Mouse (Mus musculus) cortical plate, adult 2 months (tissue): ENCODE measurements around the gene Zfp575. TPM values are rescaled to one million over a fixed set of nuclear protein-coding genes. Genes with fewer than 3 reads are reported as not detected.
"Not testable (repeated sequence)": the region's sequence is repeated elsewhere in the genome, so short reads cannot be mapped to it uniquely, and the experiment has no call there.

Experiments used
- H3K27ac ChIP-seq: fragments of 200-500 bp; 2 replicates; pipeline ENCODE4 v1.5.1; 2012; ENCODE audit warnings: low read length, control low read depth, inconsistent platforms; ENCODE audit not compliant: insufficient read depth
- H3K4me1 ChIP-seq: fragments of 200-500 bp; 2 replicates; pipeline ENCODE4 v1.6.1; 2011; ENCODE audit warnings: low read length; ENCODE audit not compliant: control insufficient read depth, insufficient read depth
- H3K4me3 ChIP-seq: fragments of 200-500 bp; 2 replicates; pipeline ENCODE4 v1.5.1; 2011; ENCODE audit warnings: mild to moderate bottlenecking, low read length, control low read depth; ENCODE audit not compliant: insufficient read depth
- CTCF ChIP-seq: fragments of 200-500 bp; IDR thresholded peaks from 2 replicates; pipeline ENCODE4 v1.5.1; 2011; ENCODE audit warnings: mild to moderate bottlenecking, control low read depth, low read length; ENCODE audit not compliant: insufficient read depth; ENCODE audit errors: extremely low read depth
- POLR2A ChIP-seq: fragments of 200-500 bp; IDR thresholded peaks from 2 replicates; pipeline ENCODE4 v1.6.1; 2011; ENCODE audit warnings: mild to moderate bottlenecking, low read length, control low read depth; ENCODE audit not compliant: insufficient read depth; ENCODE audit errors: extremely low read depth
- polyA plus RNA-seq: library from polyadenylated mRNA; depleted of rRNA; stranded (reverse); fragments of >200 nt; gene quantifications from 2 replicates; pipeline ENCODE4 v1.2.3, GENCODE M21; 2012; rRNA removed

Zfp575 gene
- polyA plus RNA-seq: 7.3 and 7.4 TPM in 2 replicates

GRCm38 (mm10) chr7:24587330-24588105 lies at the start of gene Zfp575, which contains the start of gene Ethe1:
TSS of gene Zfp575 (minus strand) at chr7:24587641.
TSS of gene Ethe1 (plus strand) at chr7:24587543.
- H3K27ac ChIP-seq: 0 out of 2 replicates have a peak within 1 kb of the TSS, but pooled peaks have one; percentile 34

GRCm38 (mm10) chr7:24637046-24637445 lies 49.6 kb upstream of the Zfp575 start:
- Histone ChIP-seq H3K4me3 (no peak overlapping the region), H3K27ac (no peak overlapping the region)
- TF ChIP-seq POLR2A (no peak), CTCF (no peak)

More at GRCm38 (mm10) chr7:24587330-24588105, at the start of gene Zfp575, which contains the start of gene Ethe1:
- H3K4me1 ChIP-seq: peaks cover 5% of the 10 kb centered on the region
- TF ChIP-seq POLR2A (peak; percentile 96), CTCF (no peak)
- peak within 1 kb of the TSS; percentile 58 for H3K4me3 ChIP-seq

GRCm38 (mm10) chr7:24636264-24636663 lies 48.8 kb upstream of the Zfp575 start, which contains the start of gene Lypd3:
TSS of gene Lypd3 (plus strand) at chr7:24636550.
- no peak within 1 kb of the TSS for H3K27ac ChIP-seq
- no peak for TF ChIP-seq CTCF
- no peak for TF ChIP-seq POLR2A
- no peaks in the 10 kb centered on the region for H3K4me1 ChIP-seq
- no peak within 1 kb of the TSS for H3K4me3 ChIP-seq

More at GRCm38 (mm10) chr7:24637046-24637445, 49.6 kb upstream of the Zfp575 start:
- no peaks in the 10 kb centered on the region for H3K4me1 ChIP-seq

- no peaks in the 10 kb centered on the region for H3K4me1 ChIP-seq
- no peak overlapping the region for H3K4me3 ChIP-seq
- TF ChIP-seq CTCF: no peak
- no peak for TF ChIP-seq POLR2A
- H3K27ac ChIP-seq: no peak overlapping the region
Observed at GRCm38 (mm10) chr7:24630116-24630880, 42.9 kb upstream of the Zfp575 start.

- Histone ChIP-seq H3K4me1 (no peaks in the 10 kb centered on the region), H3K27ac (no peak overlapping the region), H3K4me3 (no peak overlapping the region)
- TF ChIP-seq POLR2A: no peak
- no peak for TF ChIP-seq CTCF
Observed at GRCm38 (mm10) chr7:24629672-24630071, 42.2 kb upstream of the Zfp575 start.

- no peak overlapping the region for H3K4me3 ChIP-seq
- H3K27ac ChIP-seq: no peak overlapping the region
- no peaks in the 10 kb centered on the region for H3K4me1 ChIP-seq
- TF ChIP-seq CTCF: no peak
- TF ChIP-seq POLR2A: no peak
Observed at GRCm38 (mm10) chr7:24628685-24629610, 41.5 kb upstream of the Zfp575 start.

- Histone ChIP-seq H3K4me1 (no peaks in the 10 kb centered on the region), H3K27ac (no peak overlapping the region), H3K4me3 (no peak overlapping the region)
- no peak for TF ChIP-seq POLR2A
- TF ChIP-seq CTCF: no peak
Observed at GRCm38 (mm10) chr7:24622967-24623366, 35.5 kb upstream of the Zfp575 start.

- H3K27ac ChIP-seq: no peak overlapping the region
- TF ChIP-seq POLR2A (no peak), CTCF (no peak)
Observed at GRCm38 (mm10) chr7:24621193-24621592, 33.8 kb upstream of the Zfp575 start.

GRCm38 (mm10) chr7:24619671-24620397 lies 32.4 kb upstream of the Zfp575 start:
- H3K4me1 ChIP-seq: no peaks in the 10 kb centered on the region
- H3K27ac ChIP-seq: no peak overlapping the region
- no peak overlapping the region for H3K4me3 ChIP-seq
- no peak for TF ChIP-seq POLR2A
- no peak for TF ChIP-seq CTCF

More at GRCm38 (mm10) chr7:24621193-24621592, 33.8 kb upstream of the Zfp575 start:
- Histone ChIP-seq H3K4me3 (no peak overlapping the region), H3K4me1 (no peaks in the 10 kb centered on the region)

- H3K4me1 ChIP-seq, H3K4me3 ChIP-seq, H3K27ac ChIP-seq: not testable (repeated sequence)
Observed at GRCm38 (mm10) chr7:24618374-24618773, 30.9 kb upstream of the Zfp575 start.
